Mouse (Mus musculus): Measurements from ENCODE around the gene Ddx51. TPM values are rescaled to one million over a fixed set of nuclear protein-coding genes. Genes with fewer than 3 reads are reported as not detected.

Ddx51 gene
- 1 to 10 TPM; 7.3 to 9.4 TPM for total RNA-seq (2021)
- long read RNA-seq, experiment 1, full-length matches to known transcripts, result 5 of 7 reads
- long read RNA-seq, experiment 1, partial matches to known transcripts, result 1 of 7 reads
- long read RNA-seq, experiment 1, other reads (novel, unspliced or antisense), result 1 of 7 reads
- long read RNA-seq, experiment 2, full-length matches to known transcripts, result 11 of 12 reads
- long read RNA-seq, experiment 2, partial matches to known transcripts, result 0 of 12 reads
- long read RNA-seq, experiment 2, other reads (novel, unspliced or antisense), result 1 of 12 reads

- intact Hi-C loops (cut with DNase I), result loop anchor here (5.0 kb wide), 1 partner anchor 619 kb away; no protein-coding TSS in a partner anchor
- H3K27ac ChIP-seq, result peak within 1 kb of the TSS; percentile 92
- DNase-seq, result peak; percentile 97
- peak within 1 kb of the TSS; percentile 80 for H3K4me3 ChIP-seq
- peak; percentile 3; the same call in 1 of the 2 replicates for TF ChIP-seq CTCF (IDR thresholded peaks at IDR 0.05)
Measured at GRCm38 (mm10) chr5:110652719-110653648, at the start of gene Ddx51, which contains the start of gene Noc4l. Ddx51 (plus strand) TSS chr5:110653451. Noc4l (minus strand) TSS chr5:110653417.

- DNase-seq, result no peak
- no peak overlapping the region for H3K27ac ChIP-seq
- H3K4me3 ChIP-seq, result no peak overlapping the region
- intact Hi-C loops (cut with DNase I), result no loop called here
- no peak for TF ChIP-seq CTCF (IDR thresholded peaks at IDR 0.05)
Measured at GRCm38 (mm10) chr5:110604311-110604710, 48.9 kb upstream of the Ddx51 start.

DNA sequence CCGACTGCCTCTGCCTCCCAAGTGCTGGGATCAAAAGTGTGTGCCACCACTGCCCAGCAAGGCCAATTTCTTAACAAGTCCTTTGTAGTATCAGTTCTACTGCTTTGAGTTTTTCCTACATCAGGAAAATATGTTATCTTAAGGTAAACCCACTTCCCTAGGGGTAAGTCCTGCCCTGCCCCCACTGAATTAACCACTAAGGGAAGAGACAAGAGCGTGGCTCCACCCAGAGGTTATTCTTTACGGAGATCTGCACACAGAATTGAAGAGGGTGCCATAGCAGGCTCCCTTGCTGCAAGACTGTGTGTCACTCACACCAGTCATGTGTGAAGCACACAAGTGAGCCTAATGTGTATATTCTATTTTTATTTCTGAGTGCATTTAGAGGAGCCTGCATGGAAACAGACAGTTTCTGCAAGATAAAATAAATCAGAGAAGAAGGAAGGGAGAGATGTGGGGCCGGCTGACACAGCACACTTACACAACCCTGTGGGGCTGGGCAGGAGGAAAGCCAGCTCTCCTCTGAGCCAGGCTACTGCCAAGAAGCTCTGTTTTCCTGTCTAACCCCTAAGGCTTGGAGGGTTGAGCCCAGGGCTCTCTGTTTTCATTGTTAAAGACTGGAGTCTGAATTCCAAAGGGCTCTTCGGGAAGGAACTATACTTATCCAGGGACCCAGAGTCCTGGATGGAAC is 47.6 kb upstream of the Ddx51 start:
- TF ChIP-seq CTCF (IDR thresholded peaks at IDR 0.05), result no peak
- Histone ChIP-seq H3K4me3 (no peak overlapping the region), H3K27ac (no peak overlapping the region)
- DNase-seq, result no peak
- intact Hi-C loops (cut with DNase I), result no loop called here

GRCm38 (mm10) chr5:110607767-110608166 is 45.5 kb upstream of the Ddx51 start:
- Histone ChIP-seq H3K27ac (no peak overlapping the region), H3K4me3 (no peak overlapping the region)
- DNase-seq, result peak; percentile 32
- no peak for TF ChIP-seq CTCF (IDR thresholded peaks at IDR 0.05)
- intact Hi-C loops (cut with DNase I), result no loop called here

GRCm38 (mm10) chr5:110608336-110608735 is 44.9 kb upstream of the Ddx51 start:
- DNase-seq, result no peak
- no peak for TF ChIP-seq CTCF (IDR thresholded peaks at IDR 0.05)
- Histone ChIP-seq H3K27ac (no peak overlapping the region), H3K4me3 (no peak overlapping the region)
- intact Hi-C loops (cut with DNase I), result no loop called here

DNA sequence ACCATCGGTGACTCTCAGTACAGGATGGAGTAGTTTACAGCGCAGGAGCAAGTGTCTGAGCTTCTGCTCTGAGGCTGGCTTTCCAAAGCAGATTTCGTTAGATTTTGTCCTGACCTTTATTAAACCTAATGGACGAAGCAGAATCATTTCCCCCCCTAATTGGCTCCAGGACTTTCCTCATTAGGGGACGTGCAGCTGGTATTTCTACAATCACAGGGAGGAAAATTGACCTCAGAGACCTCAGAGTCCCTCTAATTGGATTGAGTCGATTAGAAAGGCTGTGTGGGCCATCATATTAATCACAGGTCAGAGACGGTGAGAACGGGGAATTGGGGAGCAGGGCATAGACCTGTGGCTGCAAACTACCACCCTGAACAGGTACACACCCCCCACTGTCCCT is 44.3 kb upstream of the Ddx51 start:
- intact Hi-C loops (cut with DNase I), result no loop called here
- no peak overlapping the region for H3K4me3 ChIP-seq
- DNase-seq, result no peak
- no peak for TF ChIP-seq CTCF (IDR thresholded peaks at IDR 0.05)
- no peak overlapping the region for H3K27ac ChIP-seq

- Histone ChIP-seq H3K4me3 (no peak overlapping the region), H3K27ac (no peak overlapping the region)
- TF ChIP-seq CTCF (IDR thresholded peaks at IDR 0.05), result no peak
- intact Hi-C loops (cut with DNase I), result no loop called here
- no peak for DNase-seq
Measured at GRCm38 (mm10) chr5:110609425-110609824, 43.8 kb upstream of the Ddx51 start.

DNA sequence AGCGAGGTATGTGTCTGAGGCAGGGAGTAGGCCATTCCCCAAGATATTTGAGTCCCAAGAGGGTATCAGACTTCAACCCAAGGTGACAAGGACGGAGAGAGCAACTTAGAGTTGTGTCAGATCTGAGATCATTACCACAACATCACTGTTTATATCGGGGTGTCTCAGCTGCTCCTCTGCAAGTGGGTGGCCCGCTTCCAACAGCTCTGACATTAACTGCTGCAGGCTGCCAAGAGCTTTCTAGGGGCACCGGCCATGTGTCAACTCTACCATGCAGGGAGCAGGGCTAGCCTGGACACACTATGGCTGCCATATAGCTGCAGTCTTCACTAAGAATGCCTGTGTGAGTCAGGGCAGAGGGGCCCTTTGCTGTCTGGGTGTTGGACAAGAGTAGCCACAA is 43.4 kb upstream of the Ddx51 start:
- Histone ChIP-seq H3K27ac (no peak overlapping the region), H3K4me3 (no peak overlapping the region)
- TF ChIP-seq CTCF (IDR thresholded peaks at IDR 0.05), result no peak
- intact Hi-C loops (cut with DNase I), result no loop called here
- no peak for DNase-seq

GRCm38 (mm10) chr5:110610484-110610883 is 42.8 kb upstream of the Ddx51 start:
- no peak for TF ChIP-seq CTCF (IDR thresholded peaks at IDR 0.05)
- Histone ChIP-seq H3K27ac (no peak overlapping the region), H3K4me3 (no peak overlapping the region)
- intact Hi-C loops (cut with DNase I), result no loop called here
- no peak for DNase-seq

DNA sequence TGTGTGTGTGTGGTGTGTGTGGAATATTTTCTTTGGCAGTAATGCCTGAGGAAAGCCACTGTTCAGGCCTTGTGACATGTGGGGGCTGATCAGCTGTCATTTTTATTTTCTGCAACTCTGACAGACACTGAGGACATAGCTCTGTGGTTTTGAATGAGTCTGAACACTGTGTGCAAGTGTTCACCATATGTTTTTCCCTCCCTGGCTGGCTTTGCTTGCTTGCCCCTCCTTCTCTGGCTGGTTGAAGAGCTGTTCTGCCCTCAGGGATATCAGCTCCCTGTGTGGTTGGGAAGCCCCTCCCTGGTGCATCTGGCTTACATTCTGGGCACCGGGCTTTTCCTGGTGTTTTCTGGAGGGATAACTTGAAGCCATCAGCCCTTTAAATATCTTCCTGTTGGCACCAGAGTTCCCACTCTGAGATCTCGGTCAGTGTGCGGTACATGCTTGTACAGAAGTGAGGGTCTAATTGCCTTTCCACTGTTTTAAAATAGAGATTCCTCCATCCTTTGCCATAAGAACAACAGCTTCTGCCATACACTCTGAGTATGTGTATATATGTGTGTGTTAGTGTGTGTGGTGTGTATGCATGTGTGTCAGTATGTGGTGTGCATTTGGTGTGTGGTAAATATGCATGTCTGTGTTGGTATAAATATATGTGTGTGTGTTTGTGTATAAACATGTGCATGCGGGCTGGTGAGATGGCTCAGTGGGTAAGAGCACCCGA is 41.7 kb upstream of the Ddx51 start:
- no peak for DNase-seq
- H3K27ac ChIP-seq, result no peak overlapping the region
- TF ChIP-seq CTCF (IDR thresholded peaks at IDR 0.05), result no peak
- intact Hi-C loops (cut with DNase I), result no loop called here
- no peak overlapping the region for H3K4me3 ChIP-seq

DNA sequence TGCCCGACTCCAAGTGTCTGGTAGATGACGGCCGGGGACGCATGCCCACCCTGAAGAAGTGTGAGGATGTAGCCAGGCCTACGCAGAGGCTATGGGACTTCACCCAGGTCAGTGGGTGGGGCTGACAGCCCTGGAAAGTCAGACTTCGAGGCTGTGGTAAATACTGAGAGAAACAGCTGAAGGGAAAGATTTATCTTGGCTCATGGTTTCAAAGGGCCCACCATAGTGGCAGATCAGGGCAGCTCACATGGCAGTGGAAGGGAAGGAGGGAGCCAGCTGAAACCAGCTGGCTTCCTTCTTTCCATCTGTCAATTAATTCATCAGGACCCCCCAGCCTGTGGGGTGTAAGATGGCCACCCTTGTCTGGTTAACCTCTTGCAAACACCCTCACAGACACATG is 34.0 kb upstream of the Ddx51 start:
- intact Hi-C loops (cut with DNase I), result no loop called here
- TF ChIP-seq CTCF (IDR thresholded peaks at IDR 0.05), result no peak
- DNase-seq, result no peak
- Histone ChIP-seq H3K27ac (no peak overlapping the region), H3K4me3 (no peak overlapping the region)

GRCm38 (mm10) chr5:110624319-110624718 is 28.9 kb upstream of the Ddx51 start:
- intact Hi-C loops (cut with DNase I), result no loop called here
- TF ChIP-seq CTCF (IDR thresholded peaks at IDR 0.05), result no peak
- Histone ChIP-seq H3K4me3 (no peak overlapping the region), H3K27ac (no peak overlapping the region)
- no peak for DNase-seq

All from gastrocnemius, adult 2 months (tissue).